Mouse (Mus musculus): ENCODE measurements at regions not wholly inside any gene's neighbourhood (a gene's known extent, or its start where the extent isn't known, plus 50 kb on each side); places are given as distances from the start of the nearest gene placed in this dataset.

DNA sequence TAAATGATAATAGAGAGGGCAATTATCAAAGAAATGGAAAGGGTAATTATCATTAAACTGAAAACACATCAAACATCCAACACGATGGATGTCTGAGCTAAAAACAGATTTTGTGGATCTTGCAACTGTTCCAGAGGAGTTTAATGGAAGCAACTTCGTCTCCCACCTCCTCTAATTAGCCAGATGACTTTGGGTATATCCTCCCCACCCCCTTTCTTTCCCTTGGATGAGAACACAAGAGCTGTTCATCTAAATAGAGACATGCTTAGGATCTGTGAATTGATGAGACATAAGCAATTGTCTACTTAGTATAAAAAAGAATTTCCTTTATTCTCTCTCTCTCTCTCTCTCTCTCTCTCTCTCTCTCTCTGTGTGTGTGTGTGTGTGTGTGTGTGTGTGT lies 333.7 kb upstream of the Adgrl2 start:
- WGBS: 71% methylated on average over 2 of the region's 2 CpGs
- no peaks in the 10 kb centered on the region for H3K4me1 ChIP-seq (ENCODE audit: control insufficient read depth, insufficient read depth, low read length)
- H3K4me3 ChIP-seq (replicated peaks; ENCODE audit: insufficient read depth, low read depth, low read length): no peak overlapping the region
- TF ChIP-seq POLR2A (IDR thresholded peaks at IDR 0.05; ENCODE audit: borderline replicate concordance, insufficient read depth, low read length) (no peak), CTCF (IDR thresholded peaks at IDR 0.05; ENCODE audit: borderline replicate concordance, insufficient read depth, low read depth, low read length) (no peak)
- DNase-seq: no peak
- no peak overlapping the region for H3K27ac ChIP-seq (ENCODE audit: insufficient read depth, low read length)
- H3K27me3 ChIP-seq (ENCODE audit: control insufficient read depth, insufficient read depth, low read length): no peaks in the 10 kb centered on the region

DNA sequence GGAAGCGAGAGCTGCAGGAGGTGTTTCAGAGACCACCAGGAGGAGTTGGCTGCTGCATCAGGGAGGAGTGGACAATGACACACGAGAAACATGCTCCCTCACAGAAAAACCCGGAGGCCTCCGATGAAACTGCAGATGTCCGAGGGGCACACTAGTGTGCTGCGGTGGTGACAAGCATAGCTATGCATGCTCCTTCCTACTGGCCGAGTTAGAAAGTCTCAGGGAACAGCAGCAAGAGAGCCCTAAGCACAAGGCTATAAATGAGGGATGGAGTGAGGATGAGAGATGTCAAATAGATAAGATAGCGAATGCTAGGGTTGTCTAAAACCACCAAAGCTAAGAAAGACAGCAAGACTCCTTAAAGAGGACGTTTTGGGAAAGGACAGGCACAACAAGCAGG lies 328.4 kb upstream of the Adgrl2 start:
- no peak for TF ChIP-seq CTCF (IDR thresholded peaks at IDR 0.05; ENCODE audit: borderline replicate concordance, insufficient read depth, low read depth, low read length)
- no peak for TF ChIP-seq POLR2A (IDR thresholded peaks at IDR 0.05; ENCODE audit: borderline replicate concordance, insufficient read depth, low read length)
- Histone ChIP-seq H3K4me1 (ENCODE audit: control insufficient read depth, insufficient read depth, low read length) (no peaks in the 10 kb centered on the region), H3K27me3 (ENCODE audit: control insufficient read depth, insufficient read depth, low read length) (no peaks in the 10 kb centered on the region), H3K4me3 (replicated peaks; ENCODE audit: insufficient read depth, low read depth, low read length) (no peak overlapping the region), H3K27ac (ENCODE audit: insufficient read depth, low read length) (no peak overlapping the region)
- WGBS: 64% methylated on average over 9 of the region's 9 CpGs
- no peak for DNase-seq

- no peak for TF ChIP-seq CTCF (IDR thresholded peaks at IDR 0.05; ENCODE audit: borderline replicate concordance, insufficient read depth, low read depth, low read length)
- TF ChIP-seq POLR2A (IDR thresholded peaks at IDR 0.05; ENCODE audit: borderline replicate concordance, insufficient read depth, low read length): no peak
- 53% methylated on average over 4 of the region's 4 CpGs for WGBS
- DNase-seq: no peak
Observed at GRCm38 (mm10) chr3:149314258-149314657, 323.9 kb upstream of the Adgrl2 start.

GRCm38 (mm10) chr3:149313217-149313616 lies 322.9 kb upstream of the Adgrl2 start:
- no peaks in the 10 kb centered on the region for H3K4me1 ChIP-seq (ENCODE audit: control insufficient read depth, insufficient read depth, low read length)
- 59% methylated on average over 6 of the region's 6 CpGs for WGBS
- H3K27ac ChIP-seq (ENCODE audit: insufficient read depth, low read length): no peak overlapping the region
- no peak for TF ChIP-seq POLR2A (IDR thresholded peaks at IDR 0.05; ENCODE audit: borderline replicate concordance, insufficient read depth, low read length)
- no peak for TF ChIP-seq CTCF (IDR thresholded peaks at IDR 0.05; ENCODE audit: borderline replicate concordance, insufficient read depth, low read depth, low read length)
- H3K27me3 ChIP-seq (ENCODE audit: control insufficient read depth, insufficient read depth, low read length): no peaks in the 10 kb centered on the region
- H3K4me3 ChIP-seq (replicated peaks; ENCODE audit: insufficient read depth, low read depth, low read length): no peak overlapping the region
- no peak for DNase-seq

More at GRCm38 (mm10) chr3:149314258-149314657, 323.9 kb upstream of the Adgrl2 start:
- Histone ChIP-seq H3K27me3 (ENCODE audit: control insufficient read depth, insufficient read depth, low read length) (no peaks in the 10 kb centered on the region), H3K4me1 (ENCODE audit: control insufficient read depth, insufficient read depth, low read length) (no peaks in the 10 kb centered on the region), H3K27ac (ENCODE audit: insufficient read depth, low read length) (no peak overlapping the region), H3K4me3 (replicated peaks; ENCODE audit: insufficient read depth, low read depth, low read length) (no peak overlapping the region)

- WGBS: 89% methylated on average over 8 of the region's 8 CpGs
- Histone ChIP-seq H3K27ac (ENCODE audit: insufficient read depth, low read length) (no peak overlapping the region), H3K4me3 (replicated peaks; ENCODE audit: insufficient read depth, low read depth, low read length) (no peak overlapping the region), H3K4me1 (ENCODE audit: control insufficient read depth, insufficient read depth, low read length) (no peaks in the 10 kb centered on the region), H3K27me3 (ENCODE audit: control insufficient read depth, insufficient read depth, low read length) (no peaks in the 10 kb centered on the region)
- no peak for TF ChIP-seq CTCF (IDR thresholded peaks at IDR 0.05; ENCODE audit: borderline replicate concordance, insufficient read depth, low read depth, low read length)
- TF ChIP-seq POLR2A (IDR thresholded peaks at IDR 0.05; ENCODE audit: borderline replicate concordance, insufficient read depth, low read length): no peak
- DNase-seq: no peak
Observed at GRCm38 (mm10) chr3:149311576-149311975, 321.2 kb upstream of the Adgrl2 start.

GRCm38 (mm10) chr3:149306709-149307108 lies 316.4 kb upstream of the Adgrl2 start:
- Histone ChIP-seq H3K27me3 (ENCODE audit: control insufficient read depth, insufficient read depth, low read length) (no peaks in the 10 kb centered on the region), H3K4me1 (ENCODE audit: control insufficient read depth, insufficient read depth, low read length) (no peaks in the 10 kb centered on the region), H3K27ac (ENCODE audit: insufficient read depth, low read length) (no peak overlapping the region), H3K4me3 (replicated peaks; ENCODE audit: insufficient read depth, low read depth, low read length) (no peak overlapping the region)
- WGBS: 56% methylated on average over 3 of the region's 3 CpGs
- no peak for DNase-seq
- no peak for TF ChIP-seq POLR2A (IDR thresholded peaks at IDR 0.05; ENCODE audit: borderline replicate concordance, insufficient read depth, low read length)
- TF ChIP-seq CTCF (IDR thresholded peaks at IDR 0.05; ENCODE audit: borderline replicate concordance, insufficient read depth, low read depth, low read length): no peak

DNA sequence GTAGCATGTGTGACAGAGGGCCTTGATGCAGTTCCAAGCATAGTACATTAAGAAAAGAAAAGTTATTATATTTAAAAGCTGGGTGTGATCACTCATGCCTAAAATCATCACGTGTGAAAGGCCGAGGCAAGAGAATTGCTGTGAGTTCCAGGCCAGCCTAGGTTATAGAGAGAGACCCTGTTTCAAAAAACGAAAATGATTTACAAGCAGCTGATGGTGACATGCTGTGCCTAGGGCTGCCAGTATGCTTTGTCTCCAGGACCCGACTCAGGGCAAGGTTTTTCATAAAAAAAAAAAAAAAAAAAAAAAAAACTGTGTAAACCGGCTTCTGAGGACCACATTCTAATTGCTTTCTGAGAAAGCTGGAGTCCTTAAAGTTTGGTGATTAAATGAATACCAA lies 315.9 kb upstream of the Adgrl2 start:
- H3K27me3 ChIP-seq (ENCODE audit: control insufficient read depth, insufficient read depth, low read length): no peaks in the 10 kb centered on the region
- H3K4me1 ChIP-seq (ENCODE audit: control insufficient read depth, insufficient read depth, low read length): no peaks in the 10 kb centered on the region
- WGBS: 32% methylated on average over 5 of the region's 5 CpGs
- no peak overlapping the region for H3K27ac ChIP-seq (ENCODE audit: insufficient read depth, low read length)
- TF ChIP-seq POLR2A (IDR thresholded peaks at IDR 0.05; ENCODE audit: borderline replicate concordance, insufficient read depth, low read length) (no peak), CTCF (IDR thresholded peaks at IDR 0.05; ENCODE audit: borderline replicate concordance, insufficient read depth, low read depth, low read length) (no peak)
- no peak for DNase-seq
- H3K4me3 ChIP-seq (replicated peaks; ENCODE audit: insufficient read depth, low read depth, low read length): no peak overlapping the region

GRCm38 (mm10) chr3:149305440-149305839 lies 315.1 kb upstream of the Adgrl2 start:
- H3K27ac ChIP-seq (ENCODE audit: insufficient read depth, low read length): no peak overlapping the region
- H3K4me1 ChIP-seq (ENCODE audit: control insufficient read depth, insufficient read depth, low read length): no peaks in the 10 kb centered on the region
- no peaks in the 10 kb centered on the region for H3K27me3 ChIP-seq (ENCODE audit: control insufficient read depth, insufficient read depth, low read length)
- no peak overlapping the region for H3K4me3 ChIP-seq (replicated peaks; ENCODE audit: insufficient read depth, low read depth, low read length)
- TF ChIP-seq POLR2A (IDR thresholded peaks at IDR 0.05; ENCODE audit: borderline replicate concordance, insufficient read depth, low read length) (no peak), CTCF (IDR thresholded peaks at IDR 0.05; ENCODE audit: borderline replicate concordance, insufficient read depth, low read depth, low read length) (no peak)
- DNase-seq: no peak
- 84% methylated on average over 5 of the region's 5 CpGs for WGBS
